Mouse (Mus musculus) hematopoietic stem cell, adult 5-6 weeks (primary cell): ENCODE measurements around the gene Aspdh. TPM values are rescaled to one million over a fixed set of nuclear protein-coding genes. Genes with fewer than 3 reads are reported as not detected.

Experiments used
- ATAC-seq, 2 experiments: fragments of 125-278 bp in 1 of 2; replicated peaks in 1 of 2; 2 replicates each; pipeline ENCODE4 v1.8.0; 2016 to 2017; ENCODE audit warnings: inconsistent platforms in 2 of 2, mild to moderate bottlenecking in 2 of 2, moderate number of reproducible peaks in 2 of 2, low read depth in 1 of 2, moderate TSS enrichment in 1 of 2; ENCODE audit not compliant: low FRiP score in 2 of 2, poor library complexity in 2 of 2, severe bottlenecking in 2 of 2, insufficient read depth in 1 of 2, low TSS enrichment in 1 of 2
- total RNA-seq: library from RNA; stranded (forward); fragments of 172-1452, 232-1000 nt; gene quantifications from 2 replicates; pipeline ENCODE4 v1.2.3, GENCODE M21; 2017

Aspdh gene
- total RNA-seq, 1 experiment from 2014 or later: not detected

GRCm38 (mm10) chr7:44443268-44444173 lies 21.7 kb upstream of the Aspdh start:
- no peak for ATAC-seq

GRCm38 (mm10) chr7:44444886-44445527 lies 20.2 kb upstream of the Aspdh start:
- no peak for ATAC-seq

- ATAC-seq: peak in 1 of 2 experiments; percentile 35; a peak in 1 of 4 replicates
Observed at GRCm38 (mm10) chr7:44445528-44445923, 19.7 kb upstream of the Aspdh start.

GRCm38 (mm10) chr7:44446070-44446855 lies 18.9 kb upstream of the Aspdh start:
- ATAC-seq: no peak

GRCm38 (mm10) chr7:44453256-44453655 lies 11.9 kb upstream of the Aspdh start:
- peak; percentile 63 to 74 for ATAC-seq

- ATAC-seq: no peak
Observed at GRCm38 (mm10) chr7:44456302-44456701, 8.9 kb upstream of the Aspdh start.

GRCm38 (mm10) chr7:44460067-44460466 lies 5.1 kb upstream of the Aspdh start:
- ATAC-seq: no peak

GRCm38 (mm10) chr7:44460767-44461502 lies 4.3 kb upstream of the Aspdh start:
- no peak for ATAC-seq

- ATAC-seq: no peak
Observed at GRCm38 (mm10) chr7:44461503-44462217, 3.5 kb upstream of the Aspdh start.

GRCm38 (mm10) chr7:44462218-44463055 lies 2.8 kb upstream of the Aspdh start:
- ATAC-seq: peak; percentile 41 to 47; a peak in 2 of 4 replicates

- no peak for ATAC-seq
Observed at GRCm38 (mm10) chr7:44463056-44463425, 2.1 kb upstream of the Aspdh start.

- ATAC-seq: no peak
Observed at GRCm38 (mm10) chr7:44463556-44464225, 1.5 kb upstream of the Aspdh start.

GRCm38 (mm10) chr7:44464511-44464910 lies 680 bp upstream of the Aspdh start:
- no peak for ATAC-seq

- ATAC-seq: no peak
Observed at GRCm38 (mm10) chr7:44466006-44466887, 1.1 kb downstream of the Aspdh start.

GRCm38 (mm10) chr7:44466888-44467311 lies 1.7 kb downstream of the Aspdh start:
- no peak for ATAC-seq
